Mouse (Mus musculus) forebrain, embryonic 15.5 days (tissue): Measurements from ENCODE around the gene Gtf3a. TPM values are rescaled to one million over a fixed set of nuclear protein-coding genes. Genes with fewer than 3 reads are reported as not detected.
"Not testable (repeated sequence)": the region's sequence is repeated elsewhere in the genome, so short reads cannot be mapped to it uniquely, and the experiment has no call there.

Source experiments
- ATAC-seq: fragments of 200-750 bp; cut with Nextera tagmentation; replicated peaks from 2 replicates; pipeline ENCODE4 v1.8.0; 2017; ENCODE audit warnings: mild to moderate bottlenecking, moderate TSS enrichment, moderate library complexity
- H3K27ac ChIP-seq: fragments of 300-500 bp; sonication (generic); replicated peaks from 2 replicates; pipeline ENCODE4 v1.5.1; 2015; ENCODE audit warnings: mild to moderate bottlenecking, inconsistent platforms
- H3K27me3 ChIP-seq: fragments of 300-500 bp; sonication (generic); 2 replicates; pipeline ENCODE4 v1.6.1; 2015; ENCODE audit warnings: inconsistent platforms
- H3K36me3 ChIP-seq: fragments of 300-500 bp; sonication (generic); 2 replicates; pipeline ENCODE4 v1.6.1; 2015; ENCODE audit warnings: mild to moderate bottlenecking, inconsistent platforms
- H3K4me1 ChIP-seq: fragments of 300-500 bp; sonication (generic); 2 replicates; pipeline ENCODE4 v1.6.1; 2015; ENCODE audit warnings: inconsistent platforms
- H3K4me2 ChIP-seq: fragments of 300-500 bp; sonication (generic); replicated peaks from 2 replicates; pipeline ENCODE4 v1.6.1; 2015; ENCODE audit warnings: mild to moderate bottlenecking, inconsistent platforms
- H3K4me3 ChIP-seq: fragments of 300-500 bp; sonication (generic); 2 replicates; pipeline ENCODE4 v1.5.1; 2015; ENCODE audit warnings: mild to moderate bottlenecking, inconsistent platforms
- H3K9ac ChIP-seq: fragments of 300-500 bp; sonication (generic); replicated peaks from 2 replicates; pipeline ENCODE4 v1.6.1; 2015; ENCODE audit warnings: mild to moderate bottlenecking, inconsistent platforms
- H3K9me3 ChIP-seq: fragments of 300-500 bp; sonication (generic); 2 replicates; pipeline ENCODE4 v1.6.1; 2016; ENCODE audit warnings: inconsistent platforms
- WGBS: fragments of 180-500 bp; shearing (Covaris S2); methylation state at CpG from one replicate; pipeline ENCODE4 v1.1.7; 2015; ENCODE audit warnings: mixed read lengths; 5-methylcytosine and 5-hydroxymethylcytosine counted together
- polyA plus RNA-seq: library from polyadenylated mRNA; unstranded; fragments of >200 nt; fragmentation: Nextera tagmentation; extraction: Ambion mirVana; gene quantifications from 2 replicates; pipeline ENCODE4 v1.2.1, GENCODE M21; 2015

The Gtf3a gene
- polyA plus RNA-seq, 1 experiment from 2014 or later = 124 TPM

DNA sequence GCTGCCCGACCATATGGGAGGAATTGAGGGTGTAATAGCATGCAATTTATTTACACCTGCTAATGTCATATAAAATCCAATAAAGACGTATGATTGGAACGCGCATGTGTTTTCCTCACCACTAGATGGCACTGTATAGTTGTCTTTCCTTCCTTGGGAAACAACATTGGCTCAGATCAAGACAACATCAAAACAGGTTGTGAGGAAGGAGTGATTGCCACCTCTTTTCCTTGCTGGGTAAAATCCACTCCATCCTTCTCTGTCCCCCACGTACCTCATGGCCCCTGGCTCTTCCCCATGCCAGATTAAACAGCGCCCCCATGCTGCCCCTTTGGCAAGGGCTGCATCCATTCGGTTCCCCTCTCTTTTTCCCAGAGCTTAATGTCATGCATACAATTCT lies 8.2 kb upstream of the Gtf3a start:
- peaks cover 5% of the 10 kb centered on the region; the same call in 1 of the 2 replicates for H3K4me1 ChIP-seq
- 17% methylated on average over 7 of the region's 7 CpGs for WGBS
- no peaks in the 10 kb centered on the region for H3K36me3 ChIP-seq
- no peaks in the 10 kb centered on the region for H3K9me3 ChIP-seq
- no peak overlapping the region for H3K27ac ChIP-seq
- H3K4me2 ChIP-seq = no peak overlapping the region
- no peaks in the 10 kb centered on the region for H3K27me3 ChIP-seq
- H3K4me3 ChIP-seq = no peak overlapping the region
- peak; percentile 52; the same call in 1 of the 2 replicates for ATAC-seq
- H3K9ac ChIP-seq = no peak overlapping the region

DNA sequence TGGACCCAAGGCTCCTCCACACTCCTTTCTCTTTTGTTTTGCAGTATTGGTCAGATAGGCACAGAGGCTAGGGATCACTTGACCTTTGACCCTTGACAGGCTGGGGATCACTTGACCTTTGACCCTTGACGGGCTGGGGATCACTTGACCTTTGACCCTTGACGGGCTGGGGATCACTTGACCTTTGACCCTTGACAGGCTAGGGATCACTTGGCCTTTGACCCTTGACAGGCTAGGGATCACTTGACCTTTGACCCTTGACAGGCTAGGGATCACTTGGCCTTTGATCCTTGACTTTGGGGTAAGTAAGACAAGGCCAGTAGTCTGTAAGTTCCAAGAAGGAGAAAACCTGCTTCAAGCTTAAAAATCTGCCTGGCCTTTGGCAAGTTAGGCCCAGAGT lies 6.5 kb upstream of the Gtf3a start:
- not testable (repeated sequence) for H3K27me3 ChIP-seq, ATAC-seq, H3K36me3 ChIP-seq, H3K4me1 ChIP-seq, H3K4me3 ChIP-seq, H3K9me3 ChIP-seq, H3K9ac ChIP-seq, H3K27ac ChIP-seq, H3K4me2 ChIP-seq
- WGBS = 55% methylated on average over 2 of the region's 2 CpGs

DNA sequence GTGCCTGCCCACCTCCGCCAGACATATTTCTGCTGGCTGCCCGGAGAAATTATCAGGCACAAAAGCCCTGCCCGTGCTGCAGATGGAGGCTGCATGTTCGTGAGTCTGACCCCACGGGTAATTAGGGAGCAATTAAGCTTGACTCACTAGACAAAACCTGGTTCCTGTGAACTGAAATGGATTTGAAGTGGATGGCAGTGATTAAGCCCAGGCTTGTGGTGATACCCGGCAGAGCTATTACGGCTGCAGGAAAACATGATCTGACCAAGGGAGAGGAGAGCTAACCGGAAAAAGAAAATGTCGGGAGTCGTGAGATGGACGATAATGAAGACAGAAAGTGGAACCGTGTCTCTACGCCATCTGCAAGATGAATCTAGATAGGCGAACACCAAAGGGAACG lies 5.5 kb upstream of the Gtf3a start:
- Histone ChIP-seq H3K9ac (no peak overlapping the region), H3K27ac (no peak overlapping the region), H3K4me3 (no peak overlapping the region), H3K27me3 (0 out of 2 replicates have a peak, but pooled peaks cover 3% of the 10 kb centered on the region), H3K4me1 (peaks cover 7% of the 10 kb centered on the region), H3K4me2 (no peak overlapping the region), H3K36me3 (no peaks in the 10 kb centered on the region), H3K9me3 (no peaks in the 10 kb centered on the region)
- 72% methylated on average over 15 of the region's 15 CpGs for WGBS
- no peak for ATAC-seq

DNA sequence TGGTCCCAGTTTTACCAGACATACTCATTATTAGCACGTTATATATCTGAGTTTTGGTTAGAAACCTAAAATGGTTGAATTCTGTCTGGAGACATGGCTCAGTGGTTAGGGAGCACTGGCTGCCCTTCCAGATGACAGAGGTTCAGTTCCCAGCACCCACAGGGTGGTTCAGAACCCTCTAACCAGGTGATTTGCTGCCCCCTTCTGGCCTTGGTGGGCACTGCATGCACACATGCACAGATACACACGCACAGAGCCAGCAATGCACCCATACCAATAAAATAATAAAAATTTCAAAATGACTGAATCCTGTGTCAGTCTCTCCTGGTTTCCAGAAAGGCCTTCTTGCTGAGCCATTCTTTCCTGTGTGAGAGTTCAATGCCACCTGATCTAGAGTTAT lies 3.9 kb upstream of the Gtf3a start:
- no peak for ATAC-seq
- H3K9ac ChIP-seq = no peak overlapping the region
- no peaks in the 10 kb centered on the region for H3K36me3 ChIP-seq
- no peaks in the 10 kb centered on the region for H3K9me3 ChIP-seq
- H3K4me1 ChIP-seq = peaks cover 16% of the 10 kb centered on the region
- H3K4me2 ChIP-seq = no peak overlapping the region
- WGBS = 98% methylated on average over 2 of the region's 2 CpGs
- H3K27me3 ChIP-seq = 0 out of 2 replicates have a peak, but pooled peaks cover 3% of the 10 kb centered on the region
- H3K27ac ChIP-seq = no peak overlapping the region
- no peak overlapping the region for H3K4me3 ChIP-seq

DNA sequence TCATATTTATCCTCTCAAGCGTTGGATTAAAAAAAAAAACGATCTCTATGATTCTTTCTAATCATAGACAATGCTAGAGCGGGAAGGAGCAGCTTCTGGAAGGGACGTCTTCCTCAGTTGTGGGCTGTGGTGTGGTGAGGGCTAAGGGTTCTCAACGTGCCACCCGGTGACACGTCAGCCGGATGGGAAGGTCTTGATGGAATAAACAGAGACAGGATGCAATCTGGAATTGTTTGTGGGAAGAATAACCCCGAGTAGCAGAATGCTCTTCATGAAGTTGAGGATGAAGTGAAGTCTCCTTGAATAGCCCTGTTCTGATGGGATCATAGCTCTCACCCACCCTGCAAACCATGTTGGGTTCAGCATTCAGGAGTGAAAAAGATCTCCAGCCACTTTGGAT lies 1.8 kb upstream of the Gtf3a start:
- ATAC-seq = no peak
- 90% methylated on average over 9 of the region's 9 CpGs for WGBS
- Histone ChIP-seq H3K27ac (no peak overlapping the region), H3K4me2 (no peak overlapping the region), H3K9ac (no peak overlapping the region), H3K4me3 (no peak overlapping the region), H3K27me3 (0 out of 2 replicates have a peak, but pooled peaks cover 3% of the 10 kb centered on the region), H3K9me3 (no peaks in the 10 kb centered on the region), H3K4me1 (peaks cover 19% of the 10 kb centered on the region), H3K36me3 (peaks cover 14% of the 10 kb centered on the region)

DNA sequence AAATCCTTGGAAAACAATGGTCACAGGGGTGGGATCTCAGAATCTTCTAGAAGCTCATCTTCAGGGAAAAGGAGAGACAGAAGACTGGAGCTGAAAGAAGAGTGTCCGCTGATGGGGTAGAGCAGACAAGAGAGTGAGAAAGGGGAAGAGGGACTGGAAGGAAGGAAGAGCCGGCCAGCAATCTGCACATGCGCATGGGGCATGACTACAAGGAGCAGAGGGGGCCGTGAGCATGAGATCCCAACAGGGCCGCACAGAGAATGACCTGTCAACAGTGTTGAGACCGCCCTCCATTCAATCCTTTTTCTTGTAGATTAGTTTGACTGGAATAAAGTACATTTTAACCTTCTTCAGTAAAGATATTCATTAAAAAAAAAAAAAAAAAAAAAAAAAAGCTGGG lies 960 bp upstream of the Gtf3a start:
- WGBS = 87% methylated on average over 6 of the region's 6 CpGs
- H3K27me3 ChIP-seq = 0 out of 2 replicates have a peak, but pooled peaks cover 3% of the 10 kb centered on the region
- H3K4me3 ChIP-seq = no peak overlapping the region
- no peaks in the 10 kb centered on the region for H3K9me3 ChIP-seq
- H3K9ac ChIP-seq = no peak overlapping the region
- no peak overlapping the region for H3K27ac ChIP-seq
- no peak overlapping the region for H3K4me2 ChIP-seq
- peaks cover 22% of the 10 kb centered on the region for H3K36me3 ChIP-seq
- ATAC-seq = no peak
- H3K4me1 ChIP-seq = peaks cover 19% of the 10 kb centered on the region

DNA sequence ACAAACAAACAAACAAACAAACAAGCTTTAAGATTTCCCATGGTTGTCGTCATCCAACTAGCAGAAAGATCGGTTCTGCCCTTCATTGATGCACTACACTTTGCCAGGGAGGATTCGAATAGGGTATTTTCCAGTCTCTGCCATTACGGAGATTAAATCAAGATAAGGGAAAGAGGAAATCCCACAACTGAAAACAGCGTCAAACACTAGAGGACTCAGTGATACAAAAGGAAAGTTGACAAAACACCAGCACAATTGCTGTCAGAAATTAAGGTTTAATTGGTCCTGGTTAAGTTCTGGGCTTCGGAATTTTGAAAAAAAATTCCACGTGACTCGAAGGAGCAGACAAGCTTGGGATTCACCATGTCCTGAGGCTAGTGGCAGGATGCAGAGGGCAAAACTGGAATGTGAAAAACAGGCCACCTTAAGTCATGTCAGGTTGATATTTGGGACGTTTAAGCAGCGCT lies 383 bp upstream of the Gtf3a start:
- peak overlapping the region; percentile 85 for H3K27ac ChIP-seq
- H3K4me2 ChIP-seq = peak overlapping the region; percentile 98
- H3K4me1 ChIP-seq = peaks cover 19% of the 10 kb centered on the region
- no peaks in the 10 kb centered on the region for H3K9me3 ChIP-seq
- peak overlapping the region; percentile 82 for H3K4me3 ChIP-seq
- H3K36me3 ChIP-seq = peaks cover 27% of the 10 kb centered on the region
- WGBS = 22% methylated on average over 10 of the region's 10 CpGs
- H3K27me3 ChIP-seq = 0 out of 2 replicates have a peak, but pooled peaks cover 3% of the 10 kb centered on the region
- ATAC-seq = peak; percentile 12; the same call in 1 of the 2 replicates
- peak overlapping the region; percentile 81 for H3K9ac ChIP-seq

DNA sequence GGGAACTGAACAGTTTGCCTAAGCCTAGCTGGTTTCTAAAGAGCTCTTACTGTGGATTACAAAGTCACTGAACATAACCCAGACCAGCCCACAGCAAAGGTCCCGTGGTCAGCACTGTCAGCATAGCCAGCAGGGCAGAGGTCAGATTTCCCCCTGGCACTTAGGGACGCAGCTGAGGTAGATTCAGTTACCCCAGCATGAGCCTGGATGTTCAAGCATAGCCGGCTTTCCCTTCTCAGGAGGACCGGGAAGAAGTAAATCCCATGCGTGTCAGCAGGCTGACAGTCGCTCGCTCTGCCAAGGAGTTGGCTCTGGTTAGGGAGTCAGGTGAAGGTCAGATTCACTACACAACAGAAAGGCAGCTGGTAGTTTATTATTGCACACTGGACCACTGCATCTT lies 6.1 kb downstream of the Gtf3a start:
- ATAC-seq = no peak
- no peaks in the 10 kb centered on the region for H3K9me3 ChIP-seq
- H3K4me3 ChIP-seq = no peak overlapping the region
- no peak overlapping the region for H3K4me2 ChIP-seq
- H3K4me1 ChIP-seq = peaks cover 6% of the 10 kb centered on the region
- H3K27ac ChIP-seq = no peak overlapping the region
- peaks cover 81% of the 10 kb centered on the region for H3K36me3 ChIP-seq
- H3K9ac ChIP-seq = no peak overlapping the region
- 93% methylated on average over 7 of the region's 7 CpGs for WGBS
- H3K27me3 ChIP-seq = no peaks in the 10 kb centered on the region

DNA sequence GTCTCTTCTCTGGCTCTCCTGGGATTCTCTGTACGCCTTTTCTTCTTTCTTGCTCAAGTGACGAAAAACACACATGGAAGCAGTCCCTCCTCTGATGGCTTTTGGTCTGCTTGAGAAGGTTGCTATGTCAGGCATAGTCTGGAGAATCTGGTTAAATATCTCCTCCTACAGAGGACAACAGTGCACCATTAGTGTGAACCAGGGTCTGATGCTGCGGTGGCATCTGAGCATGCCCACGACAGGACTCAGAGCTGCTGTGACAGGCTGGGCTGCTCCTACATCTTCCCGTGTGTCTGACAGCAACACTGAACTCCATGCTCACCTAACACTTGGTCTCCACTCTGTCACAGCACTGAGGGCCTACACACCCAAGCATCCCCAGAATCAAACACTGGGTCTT lies 7.2 kb downstream of the Gtf3a start:
- Histone ChIP-seq H3K9me3 (no peaks in the 10 kb centered on the region), H3K4me2 (no peak overlapping the region)

DNA sequence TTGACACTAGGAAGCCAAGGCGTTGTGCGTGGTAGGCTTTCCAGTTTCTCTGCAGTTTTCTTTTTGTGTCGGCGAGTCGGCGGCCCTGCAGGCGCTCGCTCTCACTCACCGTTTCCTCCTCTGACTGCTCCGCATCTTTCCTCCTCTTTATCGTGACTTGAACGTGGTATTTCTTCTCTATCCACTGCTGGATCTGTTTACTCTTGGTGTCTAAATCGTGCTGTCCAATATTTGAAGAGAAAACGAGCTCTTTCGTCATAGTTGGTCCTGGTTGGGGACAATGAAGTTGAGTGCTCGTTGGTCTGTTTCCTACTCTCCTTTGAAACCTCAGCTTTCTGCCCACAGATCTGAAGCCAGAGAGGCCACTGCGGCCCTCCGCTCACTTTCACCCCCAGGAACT lies 8.2 kb downstream of the Gtf3a start:
- no peak overlapping the region for H3K27ac ChIP-seq
- no peak overlapping the region for H3K9ac ChIP-seq
- no peak overlapping the region for H3K4me3 ChIP-seq
- WGBS = 89% methylated on average over 18 of the region's 18 CpGs
- H3K4me1 ChIP-seq = no peaks in the 10 kb centered on the region
- peaks cover 68% of the 10 kb centered on the region for H3K36me3 ChIP-seq
- no peaks in the 10 kb centered on the region for H3K27me3 ChIP-seq
- H3K4me2 ChIP-seq = no peak overlapping the region
- ATAC-seq = no peak
- no peaks in the 10 kb centered on the region for H3K9me3 ChIP-seq

More for the DNA sequence above, 7.2 kb downstream of the Gtf3a start:
- H3K4me1 ChIP-seq = no peaks in the 10 kb centered on the region
- ATAC-seq = no peak
- H3K27ac ChIP-seq = no peak overlapping the region
- no peak overlapping the region for H3K4me3 ChIP-seq
- no peaks in the 10 kb centered on the region for H3K27me3 ChIP-seq
- peaks cover 78% of the 10 kb centered on the region for H3K36me3 ChIP-seq
- no peak overlapping the region for H3K9ac ChIP-seq
- 87% methylated on average over 5 of the region's 5 CpGs for WGBS

DNA sequence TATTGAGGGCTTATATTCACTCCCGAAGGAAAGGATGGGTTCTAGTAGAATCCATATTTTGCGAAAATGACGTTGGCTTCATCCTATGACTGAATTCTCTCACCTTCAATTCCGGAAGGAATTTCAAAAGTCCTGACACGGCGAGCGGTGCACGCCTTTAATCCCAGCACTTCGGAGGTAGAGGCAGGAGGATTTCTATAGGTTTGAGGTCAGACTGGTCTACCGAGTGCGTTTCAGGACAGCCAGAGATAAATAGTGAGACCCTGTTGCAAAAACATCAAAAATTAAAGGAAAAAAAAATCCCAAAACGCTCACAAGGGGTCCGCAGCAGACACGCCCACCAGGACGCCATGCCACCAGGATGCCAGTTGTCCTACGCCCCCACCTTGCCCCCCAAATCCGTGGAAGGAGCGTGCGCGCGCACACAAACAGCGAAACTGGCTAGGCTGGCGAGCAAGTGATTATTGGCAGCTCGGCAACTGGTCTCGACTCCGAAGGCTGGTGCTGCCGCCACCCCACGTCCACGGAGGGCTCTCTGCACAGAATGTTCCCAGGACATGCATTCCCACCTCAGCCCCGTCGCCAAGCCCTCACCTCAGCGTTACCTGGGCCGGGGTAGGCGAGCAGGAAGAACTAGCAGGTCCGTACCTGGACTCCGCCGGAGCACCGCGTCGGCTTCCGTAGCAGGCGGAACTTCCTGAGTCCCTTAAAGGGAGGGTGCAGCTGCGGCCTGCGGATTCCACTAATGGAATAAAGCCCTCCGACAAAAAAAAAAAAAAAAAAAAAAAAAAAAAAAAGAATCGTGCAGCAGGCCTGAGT lies 14.9 kb downstream of the Gtf3a start, which contains the start of gene Mtif3:
Gene Mtif3 (minus strand): TSS at position 683 of the 819 bp plus-strand sequence.
- peak within 1 kb of the TSS; percentile 83 for H3K9ac ChIP-seq
- H3K4me1 ChIP-seq = peaks cover 11% of the 10 kb centered on the region
- H3K9me3 ChIP-seq = no peaks in the 10 kb centered on the region
- H3K4me3 ChIP-seq = peak within 1 kb of the TSS; percentile 82
- WGBS = 2% methylated on average over 46 of the region's 46 CpGs
- ATAC-seq = peak; percentile 85
- peak within 1 kb of the TSS; percentile 61 for H3K4me2 ChIP-seq
- peak within 1 kb of the TSS; percentile 79 for H3K27ac ChIP-seq
- H3K36me3 ChIP-seq = peaks cover 8% of the 10 kb centered on the region; the same call in 1 of the 2 replicates
- peaks cover 4% of the 10 kb centered on the region; the same call in 1 of the 2 replicates for H3K27me3 ChIP-seq

DNA sequence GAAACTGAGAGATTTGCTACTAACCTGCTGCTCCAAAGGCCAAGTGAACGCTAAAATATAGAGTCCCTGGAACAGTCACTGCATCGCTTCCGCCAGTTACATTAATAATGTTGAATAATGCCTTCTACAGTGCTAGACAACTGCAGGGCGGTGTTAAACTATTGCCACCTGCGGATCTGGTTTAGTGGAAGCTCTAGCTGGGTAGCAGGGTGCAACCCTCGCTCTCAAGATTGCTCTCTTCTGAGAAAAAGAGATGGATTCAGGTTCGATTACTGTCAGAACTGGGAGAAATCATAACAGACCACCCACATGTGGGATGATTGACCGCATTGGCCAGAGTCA lies 15.5 kb downstream of the Gtf3a start:
- Histone ChIP-seq H3K4me2 (peak overlapping the region; percentile 61), H3K27ac (no peak overlapping the region), H3K9ac (no peak overlapping the region), H3K36me3 (peaks cover 2% of the 10 kb centered on the region; the same call in 1 of the 2 replicates), H3K4me1 (peaks cover 13% of the 10 kb centered on the region), H3K4me3 (peak overlapping the region; percentile 82), H3K9me3 (no peaks in the 10 kb centered on the region), H3K27me3 (peaks cover 4% of the 10 kb centered on the region; the same call in 1 of the 2 replicates)
- peak; percentile 19; the same call in 1 of the 2 replicates for ATAC-seq
- 52% methylated on average over 8 of the region's 8 CpGs for WGBS
